Mouse (Mus musculus) cortical plate, adult 2 months (tissue): Measurements from ENCODE around the gene Col4a3.

Source experiments
- CTCF ChIP-seq: fragments of 200-500 bp; IDR thresholded peaks from 2 replicates; pipeline ENCODE4 v1.5.1; 2011; ENCODE audit warnings: mild to moderate bottlenecking, control low read depth, low read length; ENCODE audit not compliant: insufficient read depth; ENCODE audit errors: extremely low read depth
- POLR2A ChIP-seq: fragments of 200-500 bp; IDR thresholded peaks from 2 replicates; pipeline ENCODE4 v1.6.1; 2011; ENCODE audit warnings: mild to moderate bottlenecking, low read length, control low read depth; ENCODE audit not compliant: insufficient read depth; ENCODE audit errors: extremely low read depth

GRCm38 (mm10) chr1:82726482-82726881 lies 139.8 kb downstream of the Col4a3 start:
- no peak for TF ChIP-seq CTCF
- no peak for TF ChIP-seq POLR2A
